Mouse (Mus musculus) bone marrow macrophage, adult 2 months (primary cell): ENCODE measurements around the gene Anks1b.

Experiments used
- CTCF ChIP-seq: IDR thresholded peaks from 2 replicates; pipeline ENCODE4 v1.5.1; 2012; ENCODE audit warnings: low read depth, mild to moderate bottlenecking, low read length, moderate library complexity
- POLR2A ChIP-seq: IDR thresholded peaks from 2 replicates; pipeline ENCODE4 v1.6.1; 2012; ENCODE audit warnings: mild to moderate bottlenecking, low read depth, low read length, borderline replicate concordance

DNA sequence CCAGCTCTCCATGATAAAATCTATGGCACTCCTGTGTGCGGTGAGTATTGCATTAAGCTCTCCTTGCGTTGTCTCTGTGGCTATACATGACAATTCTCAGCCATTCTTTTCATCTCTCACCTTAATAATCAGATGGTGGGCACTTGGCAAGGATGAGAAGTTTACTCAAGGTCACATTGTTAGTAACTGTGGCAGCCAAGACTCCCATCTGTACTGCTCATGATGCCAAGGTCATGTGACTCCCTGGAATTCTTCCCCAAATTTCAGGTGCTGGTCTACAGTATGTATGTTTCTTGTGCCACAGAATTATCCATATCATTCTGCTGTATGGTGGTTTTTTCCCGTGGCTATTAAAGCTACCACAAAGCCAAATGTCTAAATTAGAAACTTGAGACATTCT lies 798.8 kb downstream of the Anks1b start:
- TF ChIP-seq POLR2A (no peak), CTCF (no peak)
